Mouse (Mus musculus): Measurements from ENCODE around the gene Ctbp2. TPM values are rescaled to one million over a fixed set of nuclear protein-coding genes. Genes with fewer than 3 reads are reported as not detected.

Gene Ctbp2
- polyA plus RNA-seq, 1 experiment from 2014 or later = 42.7 TPM

- Histone ChIP-seq H3K9me3 (ENCODE audit: control insufficient read depth, low read length) (no peaks in the 10 kb centered on the region), H3K4me2 (no peak overlapping the region), H3K4me3 (ENCODE audit: low read depth, low read length) (no peak overlapping the region), H3K27ac (ENCODE audit: low read depth, low read length) (no peak overlapping the region), H3K36me3 (ENCODE audit: control insufficient read depth, insufficient read depth, low read length) (no peaks in the 10 kb centered on the region; the same call in 1 of the 2 replicates), H3K27me3 (replicated peaks; ENCODE audit: control insufficient read depth, insufficient read depth, low read length) (no peaks in the 10 kb centered on the region), H3K4me1 (replicated peaks; ENCODE audit: control insufficient read depth, insufficient read depth, low read length) (no peaks in the 10 kb centered on the region), H3K9ac (ENCODE audit: low read depth, low read length) (no peak overlapping the region)
- DNase-seq (ENCODE audit: low spot score) (no peak), ATAC-seq (replicated peaks; ENCODE audit: low FRiP score) (no peak)
- WGBS = 66% methylated on average over 6 of the region's 6 CpGs
These were observed 57.4 kb downstream of the Ctbp2 start for GRCm38 (mm10) chr7:133066776-133067175.

DNA sequence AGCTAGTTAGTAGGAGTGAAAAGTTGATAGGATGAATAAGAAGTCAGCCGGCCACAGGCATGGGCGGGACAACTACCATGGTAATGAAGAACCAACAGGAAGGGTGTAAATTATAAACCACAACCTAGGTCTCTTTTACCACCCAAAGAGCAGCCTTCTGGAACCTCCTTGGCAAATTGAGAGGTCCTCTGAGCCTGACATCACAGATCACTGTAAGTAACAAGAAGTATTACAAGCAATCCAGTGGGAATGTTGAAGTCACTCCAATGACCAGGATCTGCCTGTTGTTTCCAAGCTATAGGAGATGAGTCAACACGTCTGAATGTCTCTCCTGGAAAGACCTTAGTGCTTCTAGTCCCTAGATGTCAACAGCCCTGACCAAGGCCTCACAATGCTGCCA, 62.1 kb downstream of the Ctbp2 start:
- no peak overlapping the region for H3K4me2 ChIP-seq
- no peak overlapping the region for H3K27ac ChIP-seq (ENCODE audit: low read depth, low read length)
- 78% methylated on average over 3 of the region's 3 CpGs for WGBS
- ATAC-seq (replicated peaks; ENCODE audit: low FRiP score) (no peak), DNase-seq (ENCODE audit: low spot score) (no peak)
- no peaks in the 10 kb centered on the region for H3K27me3 ChIP-seq (replicated peaks; ENCODE audit: control insufficient read depth, insufficient read depth, low read length)
- H3K4me1 ChIP-seq (replicated peaks; ENCODE audit: control insufficient read depth, insufficient read depth, low read length) = peaks cover 5% of the 10 kb centered on the region
- no peak overlapping the region for H3K9ac ChIP-seq (ENCODE audit: low read depth, low read length)
- no peak overlapping the region for H3K4me3 ChIP-seq (ENCODE audit: low read depth, low read length)
- no peaks in the 10 kb centered on the region for H3K9me3 ChIP-seq (ENCODE audit: control insufficient read depth, low read length)
- peaks cover 6% of the 10 kb centered on the region; the same call in 1 of the 2 replicates for H3K36me3 ChIP-seq (ENCODE audit: control insufficient read depth, insufficient read depth, low read length)

DNA sequence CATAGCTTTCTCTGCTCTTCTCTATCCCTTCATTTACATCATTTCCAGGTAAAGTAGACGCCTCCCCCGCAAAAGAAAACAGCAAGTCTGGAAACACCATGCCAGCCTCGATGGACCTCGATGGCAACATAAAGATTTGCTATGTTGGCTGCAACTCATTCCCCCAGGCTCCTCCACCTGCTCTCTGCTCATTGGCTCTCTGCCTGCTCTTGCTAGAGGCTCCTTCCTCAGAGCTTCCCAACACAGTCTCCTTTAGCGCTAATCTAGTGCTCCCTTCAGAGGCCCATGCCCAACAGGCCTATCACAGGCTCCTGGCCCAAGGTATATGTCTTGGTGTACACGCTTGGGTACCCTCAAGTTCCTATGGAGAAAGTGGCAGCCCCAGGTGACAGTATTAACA, 64.0 kb downstream of the Ctbp2 start:
- WGBS = 88% methylated on average over 6 of the region's 6 CpGs
- peaks cover 5% of the 10 kb centered on the region for H3K4me1 ChIP-seq (replicated peaks; ENCODE audit: control insufficient read depth, insufficient read depth, low read length)

DNA sequence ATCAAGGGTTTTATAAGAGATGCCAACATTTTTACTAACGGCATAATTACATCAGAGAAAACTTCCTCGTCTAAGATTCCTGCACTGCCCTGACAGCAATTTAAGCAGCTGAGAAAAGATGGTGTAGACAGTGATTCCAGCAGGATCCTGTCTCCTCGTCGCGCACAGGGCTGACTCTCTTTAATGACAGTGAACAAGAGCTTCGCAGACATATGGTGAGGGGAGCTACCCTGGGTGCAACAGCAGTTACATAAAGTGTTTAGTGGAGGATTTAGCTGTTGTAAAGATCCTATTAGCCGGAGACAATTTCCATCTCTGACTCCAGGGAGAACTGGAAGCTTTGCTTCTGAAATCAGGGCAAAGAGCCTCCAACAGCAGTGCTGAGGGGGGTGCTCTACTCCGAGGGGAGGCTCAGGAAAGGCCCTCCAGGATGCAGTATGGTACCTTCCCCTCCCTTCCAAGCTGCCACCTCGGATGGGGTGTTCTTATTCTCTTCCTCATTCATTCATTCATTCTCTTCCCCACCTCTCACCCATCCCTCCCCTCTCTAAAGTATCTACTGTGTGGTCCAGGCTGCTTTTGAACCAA, 64.5 kb downstream of the Ctbp2 start:
- Histone ChIP-seq H3K27ac (ENCODE audit: low read depth, low read length) (no peak overlapping the region), H3K4me3 (ENCODE audit: low read depth, low read length) (no peak overlapping the region), H3K4me2 (no peak overlapping the region), H3K9ac (ENCODE audit: low read depth, low read length) (no peak overlapping the region), H3K4me1 (replicated peaks; ENCODE audit: control insufficient read depth, insufficient read depth, low read length) (peaks cover 5% of the 10 kb centered on the region), H3K27me3 (replicated peaks; ENCODE audit: control insufficient read depth, insufficient read depth, low read length) (no peaks in the 10 kb centered on the region), H3K36me3 (ENCODE audit: control insufficient read depth, insufficient read depth, low read length) (peaks cover 7% of the 10 kb centered on the region; the same call in 1 of the 2 replicates), H3K9me3 (ENCODE audit: control insufficient read depth, low read length) (no peaks in the 10 kb centered on the region)
- ATAC-seq (replicated peaks; ENCODE audit: low FRiP score) (no peak), DNase-seq (ENCODE audit: low spot score) (no peak)
- 78% methylated on average over 9 of the region's 9 CpGs for WGBS

More for the DNA sequence above, 64.0 kb downstream of the Ctbp2 start:
- Histone ChIP-seq H3K4me2 (no peak overlapping the region), H3K9ac (ENCODE audit: low read depth, low read length) (no peak overlapping the region), H3K27ac (ENCODE audit: low read depth, low read length) (no peak overlapping the region), H3K4me3 (ENCODE audit: low read depth, low read length) (no peak overlapping the region), H3K36me3 (ENCODE audit: control insufficient read depth, insufficient read depth, low read length) (peaks cover 7% of the 10 kb centered on the region; the same call in 1 of the 2 replicates), H3K27me3 (replicated peaks; ENCODE audit: control insufficient read depth, insufficient read depth, low read length) (no peaks in the 10 kb centered on the region), H3K9me3 (ENCODE audit: control insufficient read depth, low read length) (no peaks in the 10 kb centered on the region)
- DNase-seq (ENCODE audit: low spot score) (no peak), ATAC-seq (replicated peaks; ENCODE audit: low FRiP score) (no peak)

DNA sequence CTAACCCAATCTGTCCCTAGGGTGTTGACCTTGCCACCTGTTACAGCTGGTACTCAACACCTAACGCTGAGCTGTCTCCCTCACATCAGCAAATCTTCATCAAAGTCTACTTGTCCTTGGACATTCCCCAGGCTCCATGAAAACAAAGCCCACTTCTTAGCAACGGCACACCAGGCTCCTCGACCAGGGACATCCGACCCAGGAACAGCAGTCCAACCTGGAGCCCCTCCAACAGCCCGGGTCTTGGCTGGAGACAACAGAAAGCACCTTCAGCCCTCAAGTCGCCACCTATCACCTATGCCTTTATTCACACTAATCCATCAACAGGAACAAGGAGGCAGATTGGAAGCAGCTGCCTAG, 65.0 kb downstream of the Ctbp2 start:
- peaks cover 5% of the 10 kb centered on the region for H3K4me1 ChIP-seq (replicated peaks; ENCODE audit: control insufficient read depth, insufficient read depth, low read length)
- DNase-seq (ENCODE audit: low spot score) (no peak), ATAC-seq (replicated peaks; ENCODE audit: low FRiP score) (no peak)
- no peak overlapping the region for H3K27ac ChIP-seq (ENCODE audit: low read depth, low read length)
- H3K36me3 ChIP-seq (ENCODE audit: control insufficient read depth, insufficient read depth, low read length) = peaks cover 7% of the 10 kb centered on the region; the same call in 1 of the 2 replicates
- no peak overlapping the region for H3K4me2 ChIP-seq
- H3K9ac ChIP-seq (ENCODE audit: low read depth, low read length) = no peak overlapping the region
- no peaks in the 10 kb centered on the region for H3K27me3 ChIP-seq (replicated peaks; ENCODE audit: control insufficient read depth, insufficient read depth, low read length)
- WGBS = 83% methylated on average over 6 of the region's 6 CpGs
- H3K4me3 ChIP-seq (ENCODE audit: low read depth, low read length) = no peak overlapping the region
- H3K9me3 ChIP-seq (ENCODE audit: control insufficient read depth, low read length) = no peaks in the 10 kb centered on the region

- Histone ChIP-seq H3K4me1 (replicated peaks; ENCODE audit: control insufficient read depth, insufficient read depth, low read length) (peaks cover 5% of the 10 kb centered on the region), H3K9ac (ENCODE audit: low read depth, low read length) (no peak overlapping the region), H3K27me3 (replicated peaks; ENCODE audit: control insufficient read depth, insufficient read depth, low read length) (no peaks in the 10 kb centered on the region), H3K4me2 (no peak overlapping the region), H3K9me3 (ENCODE audit: control insufficient read depth, low read length) (no peaks in the 10 kb centered on the region), H3K36me3 (ENCODE audit: control insufficient read depth, insufficient read depth, low read length) (peaks cover 7% of the 10 kb centered on the region; the same call in 1 of the 2 replicates), H3K27ac (ENCODE audit: low read depth, low read length) (no peak overlapping the region), H3K4me3 (ENCODE audit: low read depth, low read length) (no peak overlapping the region)
- ATAC-seq (replicated peaks; ENCODE audit: low FRiP score) (no peak), DNase-seq (ENCODE audit: low spot score) (no peak)
- WGBS = 87% methylated on average over 12 of the region's 12 CpGs
These were observed 65.5 kb downstream of the Ctbp2 start for GRCm38 (mm10) chr7:133058496-133059149.

DNA sequence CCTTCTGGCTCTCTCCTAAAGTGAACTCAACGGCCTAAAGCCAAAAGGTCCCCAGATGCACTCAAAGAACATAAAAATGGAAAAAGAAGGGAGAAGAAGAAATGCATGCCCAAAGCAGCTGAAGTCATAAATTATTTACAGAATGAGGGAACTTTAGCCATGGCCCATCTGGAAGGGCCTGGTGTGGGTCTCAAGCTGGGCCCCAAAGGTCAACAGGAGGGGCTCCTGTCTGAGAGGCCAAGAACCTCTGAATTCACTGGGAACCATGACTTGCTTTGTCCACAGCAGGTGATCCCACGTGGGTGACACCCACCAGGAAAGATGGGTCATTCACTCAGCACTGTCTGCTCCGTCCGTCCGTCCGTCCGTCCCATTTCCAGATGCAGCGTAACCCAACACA, 67.2 kb downstream of the Ctbp2 start:
- Histone ChIP-seq H3K4me3 (ENCODE audit: low read depth, low read length) (no peak overlapping the region), H3K9ac (ENCODE audit: low read depth, low read length) (no peak overlapping the region), H3K9me3 (ENCODE audit: control insufficient read depth, low read length) (no peaks in the 10 kb centered on the region), H3K36me3 (ENCODE audit: control insufficient read depth, insufficient read depth, low read length) (peaks cover 7% of the 10 kb centered on the region; the same call in 1 of the 2 replicates), H3K27me3 (replicated peaks; ENCODE audit: control insufficient read depth, insufficient read depth, low read length) (no peaks in the 10 kb centered on the region), H3K27ac (ENCODE audit: low read depth, low read length) (no peak overlapping the region), H3K4me2 (no peak overlapping the region), H3K4me1 (replicated peaks; ENCODE audit: control insufficient read depth, insufficient read depth, low read length) (peaks cover 5% of the 10 kb centered on the region)
- no peak for ATAC-seq (replicated peaks; ENCODE audit: low FRiP score)
- DNase-seq (ENCODE audit: low spot score) = no peak
- WGBS = 91% methylated on average over 8 of the region's 8 CpGs

GRCm38 (mm10) chr7:133054486-133054885, 69.7 kb downstream of the Ctbp2 start:
- Histone ChIP-seq H3K4me1 (replicated peaks; ENCODE audit: control insufficient read depth, insufficient read depth, low read length) (peaks cover 5% of the 10 kb centered on the region), H3K36me3 (ENCODE audit: control insufficient read depth, insufficient read depth, low read length) (peaks cover 7% of the 10 kb centered on the region; the same call in 1 of the 2 replicates), H3K27me3 (replicated peaks; ENCODE audit: control insufficient read depth, insufficient read depth, low read length) (no peaks in the 10 kb centered on the region), H3K4me2 (no peak overlapping the region), H3K27ac (ENCODE audit: low read depth, low read length) (no peak overlapping the region), H3K9ac (ENCODE audit: low read depth, low read length) (no peak overlapping the region), H3K4me3 (ENCODE audit: low read depth, low read length) (no peak overlapping the region), H3K9me3 (ENCODE audit: control insufficient read depth, low read length) (no peaks in the 10 kb centered on the region)
- WGBS = 86% methylated on average over 5 of the region's 5 CpGs
- ATAC-seq (replicated peaks; ENCODE audit: low FRiP score) (no peak), DNase-seq (ENCODE audit: low spot score) (no peak)

GRCm38 (mm10) chr7:133053757-133054156, 70.4 kb downstream of the Ctbp2 start:
- H3K27me3 ChIP-seq (replicated peaks; ENCODE audit: control insufficient read depth, insufficient read depth, low read length) = no peaks in the 10 kb centered on the region
- 87% methylated on average over 9 of the region's 9 CpGs for WGBS
- peaks cover 7% of the 10 kb centered on the region for H3K4me1 ChIP-seq (replicated peaks; ENCODE audit: control insufficient read depth, insufficient read depth, low read length)

More at GRCm38 (mm10) chr7:133053757-133054156, 70.4 kb downstream of the Ctbp2 start:
- H3K27ac ChIP-seq (ENCODE audit: low read depth, low read length) = no peak overlapping the region
- DNase-seq (ENCODE audit: low spot score) (no peak), ATAC-seq (replicated peaks; ENCODE audit: low FRiP score) (no peak)
- no peaks in the 10 kb centered on the region for H3K9me3 ChIP-seq (ENCODE audit: control insufficient read depth, low read length)
- H3K36me3 ChIP-seq (ENCODE audit: control insufficient read depth, insufficient read depth, low read length) = peaks cover 7% of the 10 kb centered on the region; the same call in 1 of the 2 replicates
- no peak overlapping the region for H3K4me2 ChIP-seq
- H3K4me3 ChIP-seq (ENCODE audit: low read depth, low read length) = no peak overlapping the region
- no peak overlapping the region for H3K9ac ChIP-seq (ENCODE audit: low read depth, low read length)

Measured in liver, embryonic 11.5 days (tissue).